Mouse (Mus musculus) layer of hippocampus, postnatal 14 days (tissue): ENCODE measurements at regions not wholly inside any gene's neighbourhood (a gene's known extent, or its start where the extent isn't known, plus 50 kb on each side); places are given as distances from the start of the nearest gene placed in this dataset.

Source experiments
- DNase-seq, 2 experiments: peaks; one replicate each; pipeline ENCODE4 v3.0.0; 2021 to 2022; ENCODE audit warnings: low spot score in 2 of 2, mixed read lengths in 1 of 2

GRCm38 (mm10) chr10:9005140-9005909 lies 119.5 kb upstream of the Sash1 start:
- peak; percentile 46 to 67 for DNase-seq

GRCm38 (mm10) chr10:9002261-9002660 lies 116.4 kb upstream of the Sash1 start:
- DNase-seq = no peak

- no peak for DNase-seq
Observed at GRCm38 (mm10) chr10:8998758-8999398, 113.0 kb upstream of the Sash1 start.

- no peak for DNase-seq
Observed at GRCm38 (mm10) chr10:8998356-8998755, 112.5 kb upstream of the Sash1 start.

GRCm38 (mm10) chr10:8995097-8995496 lies 109.2 kb upstream of the Sash1 start:
- DNase-seq = no peak

- no peak for DNase-seq
Observed at GRCm38 (mm10) chr10:8986339-8986738, 100.5 kb upstream of the Sash1 start.

- no peak for DNase-seq
Observed at GRCm38 (mm10) chr10:8983347-8983746, 97.5 kb upstream of the Sash1 start.

- no peak for DNase-seq
Observed at GRCm38 (mm10) chr10:8980568-8980967, 94.7 kb upstream of the Sash1 start.

GRCm38 (mm10) chr10:8978595-8978994 lies 92.7 kb upstream of the Sash1 start:
- no peak for DNase-seq

GRCm38 (mm10) chr10:8973934-8974333 lies 88.1 kb upstream of the Sash1 start:
- DNase-seq = no peak

GRCm38 (mm10) chr10:8972789-8973551 lies 87.1 kb upstream of the Sash1 start:
- no peak for DNase-seq

GRCm38 (mm10) chr10:8970807-8971206 lies 84.9 kb upstream of the Sash1 start:
- no peak for DNase-seq

- no peak for DNase-seq
Observed at GRCm38 (mm10) chr10:8969586-8969985, 83.7 kb upstream of the Sash1 start.

- DNase-seq = no peak
Observed at GRCm38 (mm10) chr10:8969016-8969415, 83.1 kb upstream of the Sash1 start.

- peak; percentile 21 to 36 for DNase-seq
Observed at GRCm38 (mm10) chr10:8968276-8968923, 82.5 kb upstream of the Sash1 start.

GRCm38 (mm10) chr10:8962921-8963320 lies 77.1 kb upstream of the Sash1 start:
- DNase-seq = no peak

- DNase-seq = no peak
Observed at GRCm38 (mm10) chr10:8960964-8961675, 75.2 kb upstream of the Sash1 start.

GRCm38 (mm10) chr10:8960275-8960960 lies 74.5 kb upstream of the Sash1 start:
- no peak for DNase-seq

- DNase-seq = no peak
Observed at GRCm38 (mm10) chr10:8955499-8956211, 69.8 kb upstream of the Sash1 start.

GRCm38 (mm10) chr10:8954003-8954402 lies 68.1 kb upstream of the Sash1 start:
- no peak for DNase-seq
